Mouse (Mus musculus): ENCODE measurements around the gene Ces2h. TPM values are rescaled to one million over a fixed set of nuclear protein-coding genes. Genes with fewer than 3 reads are reported as not detected.
A peak's percentile ranks its signal among the peaks of the same experiment; 100 is the strongest.

The Ces2h gene
- total RNA-seq (2021) (not detected), polyA plus RNA-seq (2012; rRNA removed) (not detected in 2 replicates)
- long read RNA-seq, result 0 reads

- Histone ChIP-seq H3K36me3 (ENCODE audit: control insufficient read depth, insufficient read depth, low read length) (no peaks in the 10 kb centered on the region), H3K79me2 (replicated peaks; ENCODE audit: control insufficient read depth, insufficient read depth, low read length) (no peaks in the 10 kb centered on the region), H3K27ac (no peak within 1 kb of the TSS), H3K27me3 (ENCODE audit: control insufficient read depth, insufficient read depth, low read length) (no peaks in the 10 kb centered on the region; the same call in 1 of the 2 replicates), H3K9ac (ENCODE audit: low read depth, low read length) (no peak within 1 kb of the TSS), H3K4me1 (ENCODE audit: control insufficient read depth, insufficient read depth, low read length) (no peaks in the 10 kb centered on the region), H3K4me3 (no peak within 1 kb of the TSS)
- DNase-seq, result no peak
- TF ChIP-seq CTCF (IDR thresholded peaks at IDR 0.05) (no peak), POLR2A (IDR thresholded peaks at IDR 0.05; ENCODE audit: insufficient read depth, low read depth, low read length) (no peak), EP300 (IDR thresholded peaks at IDR 0.05; ENCODE audit: insufficient read depth, low read depth, low read length) (no peak)
- intact Hi-C loops (cut with DNase I), result no loop called here
- 69% methylated on average over 7 of the region's 7 CpGs for WGBS
Observed at GRCm38 (mm10) chr8:105000586-105000985, at the start of gene Ces2h. Gene Ces2h (plus strand): TSS chr8:105000853.

- Histone ChIP-seq H3K9ac (ENCODE audit: low read depth, low read length) (no peak within 1 kb of the TSS), H3K4me1 (ENCODE audit: control insufficient read depth, insufficient read depth, low read length) (no peaks in the 10 kb centered on the region), H3K79me2 (replicated peaks; ENCODE audit: control insufficient read depth, insufficient read depth, low read length) (no peaks in the 10 kb centered on the region), H3K36me3 (ENCODE audit: control insufficient read depth, insufficient read depth, low read length) (no peaks in the 10 kb centered on the region), H3K27me3 (ENCODE audit: control insufficient read depth, insufficient read depth, low read length) (no peaks in the 10 kb centered on the region), H3K27ac (no peak within 1 kb of the TSS), H3K4me3 (no peak within 1 kb of the TSS)
- WGBS, result 9% methylated on average over 5 of the region's 5 CpGs
- TF ChIP-seq POLR2A (IDR thresholded peaks at IDR 0.05; ENCODE audit: insufficient read depth, low read depth, low read length) (no peak), EP300 (IDR thresholded peaks at IDR 0.05; ENCODE audit: insufficient read depth, low read depth, low read length) (no peak), CTCF (IDR thresholded peaks at IDR 0.05) (no peak)
- intact Hi-C loops (cut with DNase I), result no loop called here
- peak; percentile 46 to 74 for DNase-seq
Observed at GRCm38 (mm10) chr8:104961537-104961961, 39.1 kb upstream of the Ces2h start, which contains the start of gene Ces2g. Gene Ces2g (plus strand): TSS chr8:104961718.

DNA sequence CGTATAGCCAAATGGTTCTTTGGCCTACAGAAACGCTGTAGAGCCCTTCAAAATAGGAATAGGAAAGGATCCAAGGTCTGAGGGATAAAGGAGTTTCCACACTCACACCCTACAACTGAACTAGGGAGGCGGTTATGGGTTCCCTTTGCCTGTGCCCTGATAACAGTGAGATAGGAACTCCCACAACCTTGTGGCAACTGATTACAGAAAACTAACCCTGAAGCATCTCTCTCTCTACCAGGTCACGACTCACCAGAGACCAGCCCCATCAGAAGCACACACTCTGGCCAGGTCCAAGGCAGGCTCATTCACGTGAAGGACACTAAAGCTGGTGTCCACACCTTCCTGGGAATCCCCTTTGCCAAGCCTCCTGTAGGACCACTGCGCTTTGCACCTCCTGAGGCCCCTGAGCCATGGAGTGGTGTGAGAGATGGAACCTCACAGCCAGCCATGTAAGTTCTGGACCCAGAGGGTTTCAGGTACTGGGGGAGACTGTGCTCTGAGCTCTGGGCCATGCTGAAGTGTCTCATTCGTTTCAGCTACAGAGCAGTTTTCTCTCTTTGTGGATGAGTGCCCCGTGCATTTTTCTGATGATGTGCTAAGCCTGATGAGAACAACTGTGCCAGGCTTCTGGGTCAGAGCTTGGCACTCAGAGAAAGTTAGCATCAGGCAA lies 38.3 kb upstream of the Ces2h start:
- Histone ChIP-seq H3K4me3 (no peak overlapping the region), H3K4me1 (ENCODE audit: control insufficient read depth, insufficient read depth, low read length) (no peaks in the 10 kb centered on the region), H3K9ac (ENCODE audit: low read depth, low read length) (no peak overlapping the region), H3K27me3 (ENCODE audit: control insufficient read depth, insufficient read depth, low read length) (no peaks in the 10 kb centered on the region), H3K27ac (no peak overlapping the region), H3K36me3 (ENCODE audit: control insufficient read depth, insufficient read depth, low read length) (no peaks in the 10 kb centered on the region), H3K79me2 (replicated peaks; ENCODE audit: control insufficient read depth, insufficient read depth, low read length) (no peaks in the 10 kb centered on the region)
- DNase-seq, result no peak
- intact Hi-C loops (cut with DNase I), result no loop called here
- WGBS, result 68% methylated on average over 8 of the region's 8 CpGs
- TF ChIP-seq EP300 (IDR thresholded peaks at IDR 0.05; ENCODE audit: insufficient read depth, low read depth, low read length), result no peak
- TF ChIP-seq CTCF (IDR thresholded peaks at IDR 0.05), result no peak
- no peak for TF ChIP-seq POLR2A (IDR thresholded peaks at IDR 0.05; ENCODE audit: insufficient read depth, low read depth, low read length)

DNA sequence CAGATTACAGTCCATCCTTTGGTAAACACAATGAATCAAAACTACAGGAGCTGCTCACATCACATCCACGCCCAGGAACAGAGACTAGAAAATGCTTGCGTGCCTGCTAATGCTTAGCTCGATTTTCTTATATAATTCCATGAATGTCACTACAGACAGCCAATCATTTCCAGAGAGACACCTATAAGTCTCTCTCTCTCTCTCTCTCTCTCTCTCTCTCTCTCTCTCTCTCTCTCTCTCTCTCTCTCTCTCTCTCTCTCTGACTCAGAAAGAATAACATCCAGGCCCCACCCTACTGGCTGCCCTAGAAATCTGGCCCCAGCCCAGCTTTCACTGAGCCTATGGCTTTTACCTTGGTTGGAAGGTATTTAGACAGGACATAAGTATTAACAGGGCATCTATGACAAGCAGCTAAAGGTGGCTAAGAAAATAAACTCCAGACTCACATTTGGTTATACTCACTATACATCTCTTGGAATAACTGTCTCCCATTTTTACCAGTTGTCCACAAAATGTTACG lies 37.2 kb upstream of the Ces2h start:
- Histone ChIP-seq H3K4me1 (ENCODE audit: control insufficient read depth, insufficient read depth, low read length) (no peaks in the 10 kb centered on the region), H3K27me3 (ENCODE audit: control insufficient read depth, insufficient read depth, low read length) (no peaks in the 10 kb centered on the region), H3K36me3 (ENCODE audit: control insufficient read depth, insufficient read depth, low read length) (no peaks in the 10 kb centered on the region), H3K4me3 (no peak overlapping the region), H3K79me2 (replicated peaks; ENCODE audit: control insufficient read depth, insufficient read depth, low read length) (no peaks in the 10 kb centered on the region), H3K9ac (ENCODE audit: low read depth, low read length) (no peak overlapping the region), H3K27ac (no peak overlapping the region)
- no peak for DNase-seq
- TF ChIP-seq CTCF (IDR thresholded peaks at IDR 0.05) (no peak), POLR2A (IDR thresholded peaks at IDR 0.05; ENCODE audit: insufficient read depth, low read depth, low read length) (no peak), EP300 (IDR thresholded peaks at IDR 0.05; ENCODE audit: insufficient read depth, low read depth, low read length) (no peak)
- whole genome bisulfite sequencing, result 77% methylated on average over 4 of the region's 4 CpGs
- intact Hi-C loops (cut with DNase I), result no loop called here

GRCm38 (mm10) chr8:104984126-104984525 lies 16.5 kb upstream of the Ces2h start:
- Histone ChIP-seq H3K36me3 (ENCODE audit: control insufficient read depth, insufficient read depth, low read length) (no peaks in the 10 kb centered on the region), H3K9ac (ENCODE audit: low read depth, low read length) (no peak overlapping the region), H3K27ac (no peak overlapping the region), H3K27me3 (ENCODE audit: control insufficient read depth, insufficient read depth, low read length) (no peaks in the 10 kb centered on the region), H3K4me1 (ENCODE audit: control insufficient read depth, insufficient read depth, low read length) (no peaks in the 10 kb centered on the region), H3K4me3 (no peak overlapping the region), H3K79me2 (replicated peaks; ENCODE audit: control insufficient read depth, insufficient read depth, low read length) (no peaks in the 10 kb centered on the region)
- intact Hi-C loops (cut with DNase I), result no loop called here
- DNase-seq, result no peak
- WGBS, result 85% methylated on average over 5 of the region's 5 CpGs
- no peak for TF ChIP-seq POLR2A (IDR thresholded peaks at IDR 0.05; ENCODE audit: insufficient read depth, low read depth, low read length)
- no peak for TF ChIP-seq EP300 (IDR thresholded peaks at IDR 0.05; ENCODE audit: insufficient read depth, low read depth, low read length)
- TF ChIP-seq CTCF (IDR thresholded peaks at IDR 0.05), result no peak

GRCm38 (mm10) chr8:104984942-104985341 lies 15.7 kb upstream of the Ces2h start:
- intact Hi-C loops (cut with DNase I), result no loop called here
- Histone ChIP-seq H3K36me3 (ENCODE audit: control insufficient read depth, insufficient read depth, low read length) (no peaks in the 10 kb centered on the region), H3K27ac (no peak overlapping the region), H3K4me1 (ENCODE audit: control insufficient read depth, insufficient read depth, low read length) (no peaks in the 10 kb centered on the region), H3K27me3 (ENCODE audit: control insufficient read depth, insufficient read depth, low read length) (no peaks in the 10 kb centered on the region), H3K79me2 (replicated peaks; ENCODE audit: control insufficient read depth, insufficient read depth, low read length) (no peaks in the 10 kb centered on the region), H3K4me3 (no peak overlapping the region), H3K9ac (ENCODE audit: low read depth, low read length) (no peak overlapping the region)
- DNase-seq, result no peak
- TF ChIP-seq POLR2A (IDR thresholded peaks at IDR 0.05; ENCODE audit: insufficient read depth, low read depth, low read length) (no peak), CTCF (IDR thresholded peaks at IDR 0.05) (no peak), EP300 (IDR thresholded peaks at IDR 0.05; ENCODE audit: insufficient read depth, low read depth, low read length) (no peak)
- WGBS, result 90% methylated on average over 2 of the region's 2 CpGs
